Mouse (Mus musculus) kidney, adult 9 months (tissue): ENCODE results near the gene Pbsn.
"Not testable (repeated sequence)": the region's sequence is repeated elsewhere in the genome, so short reads cannot be mapped to it uniquely, and the experiment has no call there.

Source experiments
- DNase-seq: peaks from one replicate; pipeline ENCODE4 v3.0.0; 2022

Pbsn gene

DNA sequence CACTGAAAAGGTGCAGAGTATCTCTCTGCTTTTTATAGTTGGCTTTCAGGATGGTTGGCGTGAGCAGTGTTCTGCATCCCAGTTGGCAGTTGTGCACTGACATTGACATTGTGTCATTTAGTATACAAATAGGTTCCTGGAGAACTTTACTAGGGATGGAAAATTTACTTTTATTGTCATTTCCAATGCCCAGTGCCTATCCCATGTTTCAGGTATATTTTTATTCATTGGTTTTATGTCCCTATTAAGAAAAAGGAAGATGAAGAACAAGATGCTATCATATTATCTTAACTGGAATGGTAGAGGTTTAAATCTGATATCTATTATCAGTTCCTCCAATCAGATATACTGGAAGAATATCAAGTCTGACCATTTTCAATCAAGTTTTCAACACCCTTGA, at the start of gene Pbsn:
TSS of gene Pbsn (minus strand) at position 101 of the 400 bp plus-strand sequence.
- DNase-seq = no peak

DNA sequence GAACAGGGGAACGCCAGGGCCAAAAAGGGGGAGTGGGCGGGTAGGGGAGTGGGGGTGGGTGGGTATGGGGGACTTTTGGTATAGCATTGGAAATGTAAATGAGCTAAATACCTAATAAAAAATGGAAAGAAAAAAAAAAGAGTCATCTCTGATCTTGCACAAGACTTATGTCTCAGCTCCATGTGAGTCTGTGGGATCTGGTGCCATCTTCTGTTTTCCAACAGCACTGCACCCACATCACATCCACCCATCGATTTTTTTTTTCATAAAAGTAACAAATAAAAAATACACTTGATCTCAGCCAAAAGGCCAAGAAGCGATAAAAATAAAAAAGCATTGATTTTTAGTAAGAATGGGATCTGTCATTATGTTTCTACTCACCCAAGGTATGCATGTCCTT, 26.6 kb upstream of the Pbsn start:
- DNase-seq = not testable (repeated sequence)

DNA sequence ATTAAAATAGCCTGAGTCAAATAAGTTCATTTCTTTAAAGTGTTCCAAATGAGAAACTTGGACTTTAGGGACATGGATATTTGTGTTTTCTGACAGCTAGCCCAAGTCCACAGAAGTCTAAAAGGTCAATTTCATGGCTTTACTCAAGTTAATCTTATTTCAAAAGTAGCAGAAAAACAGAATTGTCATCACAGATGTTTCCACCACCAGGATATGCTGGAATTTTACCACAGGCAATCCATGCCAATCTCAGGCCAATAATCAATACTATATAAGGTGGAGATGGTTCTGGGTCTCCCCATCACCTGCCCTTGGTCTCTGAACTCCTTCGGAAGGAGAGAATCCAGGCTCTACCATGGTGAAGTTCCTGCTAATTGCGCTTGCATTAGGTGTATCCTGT, 11.0 kb upstream of the Pbsn start, which contains the start of gene Gm14744:
TSS of gene Gm14744 (plus strand) at position 301 of the 400 bp plus-strand sequence.
- DNase-seq = not testable (repeated sequence)

DNA sequence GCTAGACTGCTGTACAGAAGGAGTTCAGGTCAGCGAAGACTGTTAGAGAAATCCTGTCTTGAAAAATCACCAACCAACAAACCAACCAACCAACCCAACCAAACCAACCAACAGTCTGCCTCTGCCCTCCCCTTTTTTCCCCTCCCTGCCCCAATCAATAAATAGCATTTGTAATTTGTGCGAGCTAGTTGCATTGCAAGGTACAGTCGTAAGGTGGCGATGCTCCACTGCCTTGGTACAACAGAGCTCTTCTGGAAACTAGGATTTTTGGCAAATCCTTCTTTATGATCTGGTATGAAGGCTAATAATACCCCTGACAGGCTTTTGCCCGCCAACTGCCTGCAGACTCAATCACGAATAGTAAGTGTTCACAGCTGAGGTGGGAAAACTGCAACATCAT, 41.4 kb downstream of the Pbsn start:
- no peak for DNase-seq

DNA sequence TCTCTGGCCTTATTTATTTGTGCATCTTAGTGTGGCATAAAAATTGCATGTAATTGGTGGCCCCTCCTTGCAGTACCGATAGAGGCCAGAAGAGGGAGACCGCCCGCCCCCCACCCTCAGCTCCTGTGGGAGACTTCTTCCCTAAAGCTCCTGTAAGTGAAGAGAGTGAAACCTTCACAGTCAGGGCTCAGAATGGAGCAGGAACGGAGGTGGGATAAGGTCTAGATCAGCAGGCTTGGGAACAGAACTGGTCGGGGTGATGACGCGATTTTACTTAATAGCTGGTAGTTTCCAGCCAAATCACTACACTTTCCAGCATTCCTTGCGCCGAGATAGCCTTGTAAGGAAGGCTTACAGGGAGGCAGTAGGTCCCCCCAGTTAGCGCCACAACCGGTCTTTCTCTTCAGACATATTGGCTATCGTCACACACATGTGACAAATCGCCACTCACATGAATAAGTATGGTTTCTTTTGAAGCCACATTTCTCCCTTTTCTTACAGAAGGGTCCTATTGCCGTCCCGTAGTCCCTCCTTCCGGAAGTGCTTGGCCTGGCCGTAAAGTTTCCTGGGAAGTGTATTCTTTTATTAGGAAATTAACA, 42.7 kb downstream of the Pbsn start:
- DNase-seq = peak; percentile 68

DNA sequence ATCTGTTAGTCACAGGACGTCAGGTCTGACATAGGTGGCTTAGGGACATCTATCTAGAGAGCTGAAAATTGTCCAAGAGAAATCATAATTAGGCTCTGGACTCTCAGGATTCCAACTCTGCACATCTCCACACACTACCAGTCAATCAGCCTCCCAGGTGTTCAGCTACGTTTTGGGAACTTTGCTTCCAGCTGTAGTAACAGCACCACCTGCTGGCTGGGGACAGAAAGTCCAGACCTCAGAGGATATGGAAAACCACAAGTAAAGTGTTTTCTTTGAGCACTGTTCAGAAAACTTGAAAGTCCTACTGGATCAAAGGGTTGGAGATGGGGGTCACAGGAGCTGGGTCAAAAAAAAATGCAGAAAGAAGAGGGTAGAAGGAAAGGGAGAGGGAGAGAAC, 44.8 kb downstream of the Pbsn start:
- peak; percentile 44 for DNase-seq

DNA sequence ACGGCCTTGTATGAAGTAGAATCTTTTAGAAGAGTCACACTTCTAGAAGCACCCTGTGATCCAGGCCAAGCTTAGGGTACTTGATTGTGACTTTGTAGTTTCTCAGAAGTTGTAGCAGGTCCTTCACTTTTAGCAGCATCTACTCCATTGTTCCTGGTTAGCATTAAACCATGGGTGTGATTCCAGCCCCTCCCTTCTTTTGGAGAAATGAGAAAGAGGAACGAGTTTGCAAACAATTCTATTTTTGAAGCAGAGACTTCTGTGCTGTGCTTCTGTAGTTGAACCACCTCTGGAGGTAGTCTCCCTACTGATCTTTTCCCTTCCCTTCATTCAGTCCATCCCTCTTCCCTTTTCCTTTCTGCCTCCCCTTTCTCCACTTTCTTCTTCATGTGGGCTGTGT, 51.1 kb downstream of the Pbsn start:
- DNase-seq = no peak

DNA sequence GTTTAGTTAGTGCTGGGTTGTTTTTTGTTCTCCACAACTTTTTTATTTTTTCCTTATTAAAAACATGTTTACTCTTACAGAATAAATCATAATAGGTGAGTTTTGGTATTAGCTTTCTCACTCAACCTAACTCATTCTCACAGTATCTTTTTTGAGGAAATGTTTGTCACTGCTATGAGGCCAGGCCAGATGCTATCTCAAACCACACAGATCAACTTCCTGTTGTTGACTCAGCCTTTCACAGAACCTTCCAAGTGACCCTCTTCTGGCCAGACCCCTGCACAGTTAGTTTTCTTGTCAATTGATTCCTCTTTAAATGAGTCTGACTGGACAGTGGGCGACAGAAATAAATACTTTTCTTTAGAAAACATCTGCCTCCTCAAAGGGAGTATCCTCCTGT, 51.9 kb downstream of the Pbsn start:
- no peak for DNase-seq

DNA sequence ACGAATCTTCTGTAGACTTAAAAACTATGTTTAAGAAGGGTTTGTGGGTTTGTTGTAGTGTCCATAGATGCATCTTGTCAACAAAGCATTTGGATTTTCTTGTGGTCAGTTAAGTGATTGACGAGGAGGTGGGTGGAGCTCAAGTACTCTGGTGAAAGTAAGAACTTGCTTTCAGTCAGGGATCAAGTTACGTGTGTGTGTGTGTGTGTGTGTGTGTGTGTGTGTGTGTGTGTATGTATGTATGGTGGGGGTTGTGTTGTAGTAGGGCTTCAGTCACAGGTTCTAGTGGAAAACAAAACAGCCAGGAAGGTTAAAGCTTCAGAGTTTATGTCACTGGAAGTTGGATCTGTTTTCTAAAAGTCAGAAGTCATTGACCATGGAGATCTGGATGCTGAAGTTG, 53.9 kb downstream of the Pbsn start:
- DNase-seq = no peak

DNA sequence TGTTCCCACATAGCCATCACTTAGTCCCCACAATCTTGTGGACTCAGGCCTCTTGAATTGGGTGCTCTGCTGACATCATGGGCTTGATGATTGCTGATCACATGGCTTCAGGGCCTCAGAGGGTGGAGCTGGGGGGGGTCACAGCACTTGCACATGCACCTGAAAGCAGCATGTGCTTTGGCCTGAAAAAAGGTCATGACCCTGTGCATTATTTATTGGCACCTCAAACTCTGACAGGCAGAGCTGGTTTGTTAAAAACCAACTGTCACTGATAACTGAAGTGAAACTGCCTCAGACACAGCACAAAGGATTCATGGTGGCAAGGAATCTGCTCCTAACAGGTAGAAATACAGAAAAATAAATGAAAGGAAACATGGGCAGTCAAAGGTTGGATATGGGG, 55.6 kb downstream of the Pbsn start:
- DNase-seq = no peak

DNA sequence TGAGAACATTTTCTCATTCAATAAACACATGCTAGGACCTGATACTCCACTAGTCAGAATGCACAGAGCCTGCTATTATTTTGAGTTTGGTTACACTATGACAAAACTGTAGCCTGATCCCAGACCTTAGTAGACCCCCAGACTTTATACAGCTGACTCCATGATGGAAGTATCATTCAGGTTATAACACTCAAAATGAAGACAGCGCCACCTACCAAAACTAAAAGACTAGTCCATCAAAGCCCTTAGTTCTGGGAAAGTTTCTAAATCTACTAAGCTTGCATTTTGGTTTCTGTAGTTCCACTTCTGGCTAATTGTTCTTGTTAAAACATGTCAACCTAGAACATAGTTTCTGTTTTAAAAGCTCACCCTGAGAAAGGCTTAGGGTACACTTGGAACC, 56.5 kb downstream of the Pbsn start:
- DNase-seq = no peak

DNA sequence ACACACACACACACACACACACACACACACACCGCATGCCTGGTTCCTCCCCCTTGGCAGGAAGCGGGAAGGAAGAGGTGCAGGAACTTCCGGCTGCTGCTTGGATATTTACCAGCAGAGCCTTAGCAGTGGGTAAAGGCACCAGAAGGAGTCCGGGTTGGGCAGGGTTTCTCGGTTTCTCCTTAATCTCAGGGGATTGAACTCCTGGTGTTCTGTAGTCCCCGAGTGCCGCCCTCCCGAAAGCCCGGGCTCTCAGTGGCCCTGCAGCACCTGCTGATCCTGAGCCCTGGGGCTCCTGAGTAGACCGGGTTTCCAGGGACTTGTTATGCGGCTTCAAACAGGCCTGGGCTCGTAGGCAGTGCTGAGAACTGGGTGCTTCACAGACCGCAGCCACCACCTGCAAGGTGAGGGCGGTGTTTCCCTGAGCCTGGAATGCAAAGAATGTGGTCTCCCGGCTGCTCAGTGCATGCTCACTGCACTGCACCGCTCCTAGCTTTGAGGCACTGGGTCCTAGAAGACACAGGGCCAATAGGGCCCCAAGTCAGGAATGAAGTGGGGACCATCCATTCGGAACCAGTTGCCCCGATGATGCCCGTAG, 57.1 kb downstream of the Pbsn start, which contains the start of gene Prkx:
TSS of gene Prkx (minus strand) at position 41 of the 598 bp plus-strand sequence.
- peak; percentile 66 for DNase-seq

DNA sequence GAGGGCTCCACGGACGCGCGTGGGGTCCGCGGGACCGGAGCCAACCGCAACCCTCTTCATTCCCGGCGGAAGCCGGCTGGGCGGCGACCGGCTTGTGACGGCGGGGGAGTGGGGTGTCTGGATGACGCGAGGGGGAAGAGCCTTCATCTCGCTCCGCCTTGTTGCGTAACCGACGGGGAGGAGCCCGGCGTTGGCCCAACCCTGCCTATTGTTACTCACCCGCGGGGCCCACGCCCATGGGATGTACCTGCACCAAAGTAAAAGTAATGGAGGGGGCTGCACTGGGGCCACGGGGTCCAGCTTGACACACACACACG, 57.6 kb downstream of the Pbsn start:
- peak; percentile 91 for DNase-seq

DNA sequence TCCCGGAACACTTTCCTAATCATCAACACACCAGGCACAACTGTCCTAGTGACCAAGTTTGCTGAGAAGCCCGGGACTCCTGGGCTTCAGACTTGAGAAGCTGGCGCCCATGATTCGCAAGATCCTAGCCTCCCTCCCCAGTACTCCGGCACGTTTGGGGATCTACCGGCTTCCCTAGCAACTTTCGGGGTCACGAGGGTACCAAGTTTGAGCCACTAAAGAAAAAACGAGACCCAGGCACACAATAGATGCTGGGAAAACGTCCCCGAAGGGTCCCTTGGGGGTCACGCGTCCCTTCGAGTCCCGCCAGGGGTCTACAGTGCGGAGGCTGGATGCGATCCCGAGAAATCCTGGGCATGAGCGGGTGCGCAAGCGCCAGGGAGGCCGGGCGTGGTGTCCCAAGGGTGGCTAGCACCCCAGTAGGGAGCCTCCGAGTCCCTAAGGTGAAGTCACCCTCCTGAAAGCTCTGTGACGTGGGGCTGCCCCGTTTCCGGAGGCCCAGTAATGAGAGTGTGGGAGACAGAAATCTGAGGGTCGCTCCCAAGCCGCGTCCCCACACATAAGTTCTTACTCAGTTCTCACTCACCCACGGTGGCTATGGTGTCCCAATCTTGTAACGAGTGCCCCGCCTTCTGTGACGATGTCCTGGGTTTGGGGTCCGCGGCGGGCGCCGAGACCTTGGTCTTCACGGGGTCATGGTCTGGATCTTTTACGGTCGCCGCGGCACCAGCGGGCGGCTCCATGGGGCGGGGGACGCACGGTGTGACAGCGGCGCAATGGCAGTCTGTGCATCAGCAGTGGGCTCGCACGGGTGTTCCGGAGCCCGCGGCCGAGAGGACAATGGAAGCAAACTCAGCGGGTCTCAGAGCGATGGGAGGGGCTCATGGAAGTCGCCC, 58.2 kb downstream of the Pbsn start:
- DNase-seq = no peak

DNA sequence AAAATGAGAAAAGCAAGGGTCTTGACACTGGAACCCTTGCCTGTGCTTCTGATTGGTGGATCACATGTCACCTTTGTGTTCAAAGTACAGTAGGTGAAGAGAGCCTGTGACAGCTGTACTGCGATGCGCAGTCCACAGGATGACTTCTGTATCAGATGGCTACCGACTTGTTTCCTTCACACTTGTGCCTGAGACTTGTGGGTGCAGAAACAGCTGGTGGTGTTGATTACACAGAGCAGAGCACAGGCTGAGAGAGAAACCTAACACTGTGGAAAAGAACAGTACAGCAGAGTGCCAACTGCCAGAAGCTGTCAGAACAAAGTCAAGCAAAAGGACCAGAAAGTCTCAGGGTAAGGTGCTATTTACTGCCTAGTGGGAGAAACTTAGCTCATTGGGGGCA, 64.7 kb downstream of the Pbsn start:
- no peak for DNase-seq
